ENCODE assay signal across 17 mouse cellular contexts in the genomic region with DNA sequence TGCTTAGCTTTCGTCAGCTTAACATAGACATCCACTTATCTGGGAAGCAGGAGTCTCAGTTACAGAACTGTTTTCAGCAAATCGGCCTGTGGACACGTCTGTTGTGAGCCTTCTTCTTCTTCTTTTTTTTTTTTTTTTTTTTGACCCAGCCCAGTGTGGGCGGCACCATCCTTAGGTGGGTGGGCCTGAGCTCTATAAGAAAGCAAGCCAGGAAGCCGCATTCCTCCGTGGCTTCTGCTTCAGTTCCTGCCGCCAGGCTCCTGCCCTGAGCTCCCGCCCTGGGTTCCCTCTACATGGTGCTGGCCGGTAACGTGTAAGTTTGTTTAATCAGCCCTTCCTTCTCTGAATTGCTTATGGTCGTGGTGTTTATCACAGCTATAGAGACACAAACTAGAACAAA. TPM values are rescaled to one million over a fixed set of nuclear protein-coding genes. Genes with fewer than 3 reads are reported as not detected.
A peak's percentile ranks its signal among the peaks of the same experiment; 100 is the strongest.
DNase-seq lines count a peak whose midpoint lies in the region; ATAC-seq lines count a peak whose summit lies in the region.
"Had no signal": no experiment of that assay in that cellular context is flagged by ENCODE, and none has a peak within 500 bp of the region (broad histone marks: within the 10 kb centered on the region; RNA-seq: fewer than 3 reads in every experiment).

No protein-coding gene starts in this region.

- no peaks in the 10 kb centered on the region for H3K27me3 ChIP-seq in midbrain, embryonic 14.5 days (ENCODE audit: control insufficient read depth, insufficient read depth, low read length)
- H3K27me3 ChIP-seq: embryonic facial prominence, embryonic 15.5 days; hindbrain, embryonic 12.5 days; limb, embryonic 12.5 days; neural tube, embryonic 12.5 days had no signal

- 81% methylated on average over 11 of the region's 11 CpGs for WGBS in midbrain, embryonic 14.5 days

- peak; percentile 92 for DNase-seq in heart, adult 11 months
- no peak for DNase-seq in heart, adult 8-10 months (ENCODE audit: low spot score)
- DNase-seq in WW6 (ENCODE audit: low read depth, low spot score) (peak; percentile 14), liver (peak; percentile 52)
- DNase-seq in naive thymus-derived CD4-positive, alpha-beta T cell, adult 2 months (ENCODE audit: low read depth), result peak; percentile 52
- no peak for DNase-seq in adrenal gland, adult 2 months
- no peak for DNase-seq in adrenal gland, postnatal 25 days
- DNase-seq in midbrain, embryonic 14.5 days, result no peak
- DNase-seq: adrenal gland, postnatal 10 days; cerebellum, adult 9-11 months; right cerebral cortex, adult 18-20 months had no signal

- peaks cover 8% of the 10 kb centered on the region for H3K4me1 ChIP-seq in midbrain, embryonic 14.5 days (ENCODE audit: control insufficient read depth, insufficient read depth, low read length)

- no peaks in the 10 kb centered on the region for H3K9me3 ChIP-seq in midbrain, embryonic 14.5 days (ENCODE audit: control insufficient read depth, low read length)
- H3K9me3 ChIP-seq: embryonic facial prominence, embryonic 15.5 days; heart, embryonic 10.5 days; hindbrain, embryonic 12.5 days; limb, embryonic 12.5 days; neural tube, embryonic 12.5 days had no signal

- H3K36me3 ChIP-seq in midbrain, embryonic 14.5 days (ENCODE audit: control insufficient read depth, insufficient read depth, low read length), result no peaks in the 10 kb centered on the region
- H3K36me3 ChIP-seq: embryonic facial prominence, embryonic 15.5 days; heart, embryonic 10.5 days; hindbrain, embryonic 12.5 days; limb, embryonic 12.5 days; neural tube, embryonic 12.5 days had no signal

- H3K4me2 ChIP-seq in midbrain, embryonic 14.5 days (ENCODE audit: low read length), result no peak overlapping the region
- H3K4me2 ChIP-seq: embryonic facial prominence, embryonic 15.5 days; hindbrain, embryonic 12.5 days; limb, embryonic 12.5 days; neural tube, embryonic 12.5 days had no signal

- H3K27ac ChIP-seq in midbrain, embryonic 14.5 days (replicated peaks; ENCODE audit: low read depth, low read length), result no peak overlapping the region
- H3K27ac ChIP-seq: heart, embryonic 10.5 days; hindbrain, embryonic 12.5 days; kidney, postnatal 0 days; limb, embryonic 12.5 days; neural tube, embryonic 12.5 days had no signal

- no peak for ATAC-seq in midbrain, embryonic 14.5 days (ENCODE audit: low FRiP score, low TSS enrichment)

- H3K9ac ChIP-seq in midbrain, embryonic 14.5 days (replicated peaks; ENCODE audit: low read length), result no peak overlapping the region
- H3K9ac ChIP-seq: embryonic facial prominence, embryonic 15.5 days; hindbrain, embryonic 12.5 days; limb, embryonic 12.5 days; neural tube, embryonic 12.5 days had no signal

- no peak overlapping the region for H3K4me3 ChIP-seq in midbrain, embryonic 14.5 days (replicated peaks; ENCODE audit: low read depth, low read length)
- H3K4me3 ChIP-seq: embryonic facial prominence, embryonic 15.5 days; heart, embryonic 10.5 days; hindbrain, embryonic 12.5 days; limb, embryonic 12.5 days; neural tube, embryonic 12.5 days had no signal

RNA-seq across cellular contexts. Expression of gene Mbnl2, which starts 30.8 kb away (rescaled TPM):
- total RNA-seq in heart, adult 8-10 months (2022), result 100 to 1,000 TPM; 236 to 260 (median 252) TPM
- 100 to 1,000 TPM; 219 to 232 TPM for total RNA-seq in adrenal gland, adult 2 months (2021)
- polyA plus RNA-seq in adrenal gland, adult 2 months (2012; rRNA removed), result 68.6 and 109 TPM in 2 replicates
- total RNA-seq in adrenal gland, postnatal 25 days (2021), result 202 and 226 TPM in 2 replicates
- polyA plus RNA-seq in midbrain, embryonic 14.5 days (2014; fragmentation: Nextera tagmentation; extraction: Ambion mirVana), result 13.0 and 22.5 TPM in 2 replicates

Comparison
In these comparisons a context has a peak if more than half of its experiments do, and no peak if none do; other contexts are left out.
1. DNase-seq: peak in heart, adult 11 months (single experiment), WW6 (single experiment), liver (single experiment) and naive thymus-derived CD4-positive, alpha-beta T cell, adult 2 months (single experiment); none in heart, adult 8-10 months (single experiment), adrenal gland, adult 2 months (single experiment), adrenal gland, postnatal 25 days (single experiment) and midbrain, embryonic 14.5 days (single experiment).